Mouse (Mus musculus) intestine, postnatal 0 days (tissue): ENCODE measurements around the gene Ptprg. TPM values are rescaled to one million over a fixed set of nuclear protein-coding genes. Genes with fewer than 3 reads are reported as not detected.

Experiments
- ATAC-seq: fragments of 200-750 bp; cut with Nextera tagmentation; 2 replicates; pipeline ENCODE4 v1.8.0; 2017; ENCODE audit warnings: mild to moderate bottlenecking, moderate TSS enrichment, moderate library complexity
- H3K27ac ChIP-seq: fragments of 300-500 bp; sonication (generic); 2 replicates; pipeline ENCODE4 v1.5.1; 2014; ENCODE audit warnings: mild to moderate bottlenecking, low read depth, low read length, moderate library complexity
- H3K27me3 ChIP-seq: fragments of 300-500 bp; sonication (generic); replicated peaks from 2 replicates; pipeline ENCODE4 v1.6.1; 2014; ENCODE audit warnings: low read length, mixed read lengths; ENCODE audit not compliant: control insufficient read depth, insufficient read depth
- H3K36me3 ChIP-seq: fragments of 300-500 bp; sonication (generic); 2 replicates; pipeline ENCODE4 v1.6.1; 2014; ENCODE audit warnings: mild to moderate bottlenecking, moderate library complexity; ENCODE audit not compliant: control insufficient read depth, insufficient read depth
- H3K4me1 ChIP-seq: fragments of 300-500 bp; sonication (generic); replicated peaks from 2 replicates; pipeline ENCODE4 v1.6.1; 2014; ENCODE audit warnings: antibody characterized with exemption, low read length, mixed read lengths; ENCODE audit not compliant: control insufficient read depth, insufficient read depth
- H3K4me2 ChIP-seq: fragments of 300-500 bp; sonication (generic); replicated peaks from 2 replicates; pipeline ENCODE4 v1.6.1; 2014; ENCODE audit warnings: low read depth, mild to moderate bottlenecking, moderate library complexity
- H3K4me3 ChIP-seq: fragments of 300-500 bp; sonication (generic); 2 replicates; pipeline ENCODE4 v1.5.1; 2014; ENCODE audit warnings: low read depth, low read length
- H3K9ac ChIP-seq: fragments of 300-500 bp; sonication (generic); 2 replicates; pipeline ENCODE4 v1.6.1; 2014; ENCODE audit warnings: mild to moderate bottlenecking, low read depth, low read length
- H3K9me3 ChIP-seq: fragments of 300-500 bp; sonication (generic); 2 replicates; pipeline ENCODE4 v1.6.1; 2016; ENCODE audit warnings: mixed run types; ENCODE audit not compliant: control insufficient read depth
- CTCF ChIP-seq: sonication (generic); IDR thresholded peaks from 2 replicates; pipeline ENCODE4 v1.5.1; 2016; ENCODE audit warnings: low read depth, mild to moderate bottlenecking, control low read depth, antibody characterized with exemption, moderate library complexity
- WGBS: fragments of 180-500 bp; shearing (Covaris S2); extraction: QIAGEN DNeasy Blood & Tissue Kit; methylation state at CpG from one replicate; pipeline ENCODE4 v1.1.7; 2014; 5-methylcytosine and 5-hydroxymethylcytosine counted together
- polyA plus RNA-seq: library from polyadenylated mRNA; unstranded; fragments of >200 nt; fragmentation: Nextera tagmentation; extraction: Ambion mirVana; gene quantifications from 2 replicates; pipeline ENCODE4 v1.2.1, GENCODE M21; 2015

Ptprg gene
- polyA plus RNA-seq, 1 experiment from 2014 or later, result 3.7 TPM

- Histone ChIP-seq H3K9me3 (no peaks in the 10 kb centered on the region), H3K4me2 (no peak overlapping the region), H3K9ac (no peak overlapping the region), H3K4me1 (no peaks in the 10 kb centered on the region), H3K4me3 (no peak overlapping the region), H3K27me3 (no peaks in the 10 kb centered on the region), H3K27ac (no peak overlapping the region), H3K36me3 (no peaks in the 10 kb centered on the region)
- no peak for TF ChIP-seq CTCF
- 100% methylated on average over 1 of the region's 1 CpGs for WGBS
- ATAC-seq, result no peak
These were observed 358.9 kb downstream of the Ptprg start for GRCm38 (mm10) chr14:11912253-11912652.

DNA sequence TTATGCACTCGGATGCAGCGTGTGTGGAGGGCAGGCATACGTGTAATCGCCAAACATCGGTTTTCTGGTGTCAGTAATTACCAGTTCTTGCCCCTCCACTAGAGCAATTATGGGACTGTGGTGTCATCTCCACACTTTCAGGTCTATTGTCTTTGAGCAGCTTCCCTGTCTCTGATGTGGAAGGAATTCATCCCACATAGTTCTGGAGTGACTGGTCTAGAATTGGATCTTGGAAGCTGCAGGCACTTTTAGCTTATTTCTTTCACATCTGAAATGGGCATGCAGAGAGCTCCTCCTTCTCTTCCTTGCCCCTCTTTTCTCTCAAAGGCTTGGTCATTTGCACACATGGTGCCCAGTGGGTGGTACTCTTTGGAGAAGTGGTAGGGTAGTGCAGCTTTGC lies 363.9 kb downstream of the Ptprg start:
- H3K4me1 ChIP-seq, result no peaks in the 10 kb centered on the region
- WGBS, result 95% methylated on average over 5 of the region's 5 CpGs
- no peak for ATAC-seq

DNA sequence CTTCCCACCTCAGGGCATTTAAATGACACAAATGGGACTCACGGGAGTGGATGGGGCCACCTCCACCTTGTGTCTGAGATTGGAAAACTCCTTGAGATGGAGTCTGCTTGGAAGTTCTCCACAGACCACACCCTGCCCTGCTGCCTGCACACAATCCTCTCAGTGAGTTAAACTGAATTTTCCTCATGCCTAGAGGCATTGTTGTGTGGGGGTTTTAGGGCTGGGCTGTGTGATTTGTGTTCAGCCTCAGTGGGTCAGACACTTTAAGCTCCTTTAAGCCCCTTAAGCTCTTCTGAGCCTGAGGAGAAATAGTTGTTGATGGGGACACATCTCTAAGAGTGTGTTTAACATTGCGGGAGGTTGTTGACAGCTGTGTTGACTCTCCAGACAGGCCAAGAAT lies 375.2 kb downstream of the Ptprg start:
- Histone ChIP-seq H3K9me3 (no peaks in the 10 kb centered on the region), H3K9ac (no peak overlapping the region), H3K4me3 (no peak overlapping the region), H3K27me3 (no peaks in the 10 kb centered on the region), H3K4me2 (no peak overlapping the region), H3K4me1 (no peaks in the 10 kb centered on the region), H3K27ac (no peak overlapping the region), H3K36me3 (no peaks in the 10 kb centered on the region)
- WGBS, result 72% methylated on average over 2 of the region's 2 CpGs
- no peak for ATAC-seq
- no peak for TF ChIP-seq CTCF

More for the DNA sequence above, 363.9 kb downstream of the Ptprg start:
- no peak overlapping the region for H3K9ac ChIP-seq
- no peak overlapping the region for H3K27ac ChIP-seq
- no peaks in the 10 kb centered on the region for H3K27me3 ChIP-seq
- no peak for TF ChIP-seq CTCF
- H3K4me3 ChIP-seq, result no peak overlapping the region
- H3K4me2 ChIP-seq, result no peak overlapping the region
- no peaks in the 10 kb centered on the region for H3K36me3 ChIP-seq
- no peaks in the 10 kb centered on the region for H3K9me3 ChIP-seq

DNA sequence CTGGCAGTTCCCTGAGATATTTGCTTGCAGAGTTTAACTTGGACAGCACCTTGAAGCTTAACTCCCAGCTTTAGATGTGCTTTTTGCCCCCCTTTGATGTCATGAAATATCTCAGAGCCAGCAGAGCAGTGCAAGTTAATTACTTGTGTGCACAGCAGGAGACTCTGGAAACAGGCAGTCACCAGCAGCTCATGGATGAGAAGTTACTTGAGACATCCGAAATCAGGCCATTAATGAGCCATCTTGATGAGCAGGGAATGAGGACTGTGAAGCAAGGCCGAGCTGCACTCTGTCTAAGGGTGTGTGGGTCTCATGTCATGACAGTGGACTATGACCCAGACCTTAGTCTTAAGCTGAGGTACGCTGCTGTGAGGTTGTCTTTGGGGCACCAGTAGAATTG lies 379.2 kb downstream of the Ptprg start:
- no peak for ATAC-seq
- H3K4me3 ChIP-seq, result no peak overlapping the region
- no peak overlapping the region for H3K27ac ChIP-seq
- H3K4me1 ChIP-seq, result no peaks in the 10 kb centered on the region
- WGBS, result 67% methylated on average over 3 of the region's 3 CpGs
- H3K9me3 ChIP-seq, result no peaks in the 10 kb centered on the region
- H3K4me2 ChIP-seq, result no peak overlapping the region
- no peak for TF ChIP-seq CTCF
- no peaks in the 10 kb centered on the region for H3K27me3 ChIP-seq
- no peaks in the 10 kb centered on the region for H3K36me3 ChIP-seq
- no peak overlapping the region for H3K9ac ChIP-seq

GRCm38 (mm10) chr14:11934556-11934955 lies 381.2 kb downstream of the Ptprg start:
- Histone ChIP-seq H3K4me3 (no peak overlapping the region), H3K27me3 (no peaks in the 10 kb centered on the region), H3K4me2 (no peak overlapping the region), H3K9me3 (no peaks in the 10 kb centered on the region), H3K27ac (no peak overlapping the region), H3K9ac (no peak overlapping the region), H3K4me1 (no peaks in the 10 kb centered on the region), H3K36me3 (no peaks in the 10 kb centered on the region)
- no peak for TF ChIP-seq CTCF
- ATAC-seq, result no peak
- WGBS, result 76% methylated on average over 2 of the region's 2 CpGs

- TF ChIP-seq CTCF, result peak; percentile 55
- 35% methylated on average over 1 of the region's 1 CpGs for WGBS
- no peak overlapping the region for H3K27ac ChIP-seq
These were observed 381.9 kb downstream of the Ptprg start for GRCm38 (mm10) chr14:11935281-11935680.

DNA sequence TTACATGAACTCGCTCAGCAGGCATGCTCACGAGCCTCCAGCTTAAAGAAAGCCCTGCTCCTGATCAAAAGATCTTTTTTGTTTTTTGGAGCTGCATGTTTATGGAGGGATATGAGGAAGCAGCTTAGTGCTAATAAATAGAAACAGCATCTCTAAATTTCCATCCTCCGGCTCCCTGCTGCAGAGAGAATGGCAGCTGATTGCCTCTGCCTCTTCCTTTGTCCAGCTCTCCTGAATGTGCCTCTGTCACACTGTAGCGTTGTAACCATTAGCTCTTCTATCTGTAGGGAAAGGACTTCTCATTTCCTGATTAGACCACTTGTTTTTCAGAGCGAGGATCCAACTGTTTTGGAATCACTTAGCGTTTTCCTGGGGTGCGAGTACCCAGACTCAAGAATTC lies 382.4 kb downstream of the Ptprg start:
- Histone ChIP-seq H3K9me3 (no peaks in the 10 kb centered on the region), H3K27ac (no peak overlapping the region), H3K4me1 (no peaks in the 10 kb centered on the region), H3K9ac (no peak overlapping the region), H3K4me3 (no peak overlapping the region), H3K4me2 (no peak overlapping the region), H3K27me3 (no peaks in the 10 kb centered on the region), H3K36me3 (no peaks in the 10 kb centered on the region)
- TF ChIP-seq CTCF, result no peak
- no peak for ATAC-seq
- 83% methylated on average over 7 of the region's 7 CpGs for WGBS

More at GRCm38 (mm10) chr14:11935281-11935680, 381.9 kb downstream of the Ptprg start:
- no peaks in the 10 kb centered on the region for H3K4me1 ChIP-seq
- no peak overlapping the region for H3K9ac ChIP-seq
- H3K4me3 ChIP-seq, result no peak overlapping the region
- no peaks in the 10 kb centered on the region for H3K36me3 ChIP-seq
- H3K9me3 ChIP-seq, result no peaks in the 10 kb centered on the region
- no peak for ATAC-seq
- no peaks in the 10 kb centered on the region for H3K27me3 ChIP-seq
- H3K4me2 ChIP-seq, result no peak overlapping the region
